Mouse (Mus musculus) neural tube, embryonic 10.5 days (tissue): ENCODE results near the gene Ezh1.

ENCODE experiments used
- DNase-seq: peaks from one replicate; pipeline ENCODE4 v3.0.0-alpha.2; 2017; ENCODE audit warnings: low spot score; ENCODE audit errors: extremely low spot score

The Ezh1 gene

GRCm38 (mm10) chr11:101149178-101150105, 76.8 kb downstream of the Ezh1 start:
- no peak for DNase-seq

- no peak for DNase-seq
Observed at GRCm38 (mm10) chr11:101148751-101149150, 77.5 kb downstream of the Ezh1 start.

- DNase-seq = no peak
Observed at GRCm38 (mm10) chr11:101146377-101146776, 79.9 kb downstream of the Ezh1 start.

- peak; percentile 64 for DNase-seq
Observed at GRCm38 (mm10) chr11:101143338-101144225, 82.7 kb downstream of the Ezh1 start.

- no peak for DNase-seq
Observed at GRCm38 (mm10) chr11:101142215-101142967, 83.9 kb downstream of the Ezh1 start.
